Mouse (Mus musculus) cerebral cortex, adult 2 months (tissue): ENCODE data around the gene Trit1.

Source experiments
- WGBS: fragments of 180-500 bp; shearing (Covaris S2); methylation state at CpG from one replicate; pipeline ENCODE4 v1.1.7; 2018; 5-methylcytosine and 5-hydroxymethylcytosine counted together

Gene Trit1

DNA sequence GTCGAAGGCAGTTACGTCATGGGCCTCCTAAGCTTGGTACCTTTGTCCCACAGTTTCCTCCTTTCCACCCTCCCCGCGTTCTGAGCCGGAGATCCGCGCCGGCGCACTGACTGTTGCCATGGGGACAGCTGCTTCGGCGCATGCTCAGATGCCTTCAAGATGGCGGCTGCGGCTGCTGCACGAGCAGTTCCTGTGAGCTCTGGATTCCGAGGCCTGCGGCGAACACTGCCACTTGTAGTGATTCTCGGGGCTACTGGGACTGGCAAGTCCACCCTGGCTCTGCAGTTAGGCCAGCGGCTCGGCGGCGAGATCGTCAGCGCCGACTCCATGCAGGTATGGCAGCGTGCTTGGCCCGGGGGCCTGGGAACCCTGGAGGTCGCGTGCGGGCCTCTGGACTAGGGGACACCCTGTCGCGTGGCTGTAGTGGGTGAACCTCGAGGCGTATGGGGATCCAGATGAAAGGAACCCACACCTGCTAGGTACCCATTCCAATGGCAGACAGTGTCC is at the start of gene Trit1:
Gene Trit1, plus strand, starts transcription at position 147 of the 507 bp plus-strand sequence.
- WGBS: under 1% methylated on average over 34 of the region's 34 CpGs

DNA sequence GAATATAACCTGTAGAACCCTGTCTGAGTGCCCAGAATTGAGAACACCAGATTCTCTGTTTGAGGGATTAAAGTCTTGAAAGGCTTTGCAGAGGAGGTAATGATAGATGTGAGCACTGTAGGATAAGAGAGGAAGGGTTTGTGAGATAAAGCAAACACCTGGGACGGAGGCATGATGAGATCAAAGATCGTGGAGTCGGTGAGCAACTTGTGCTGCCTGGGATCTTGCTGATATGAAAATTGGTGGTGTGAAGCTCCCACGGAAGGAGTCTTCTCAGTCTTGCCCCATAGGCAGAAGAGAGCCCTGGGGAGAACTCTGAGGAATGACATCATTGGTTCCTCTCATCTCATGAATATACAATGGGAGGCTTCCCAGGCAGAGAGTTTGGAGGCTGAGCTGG is 48.3 kb upstream of the Trit1 start:
- 86% methylated on average over 4 of the region's 4 CpGs for WGBS

DNA sequence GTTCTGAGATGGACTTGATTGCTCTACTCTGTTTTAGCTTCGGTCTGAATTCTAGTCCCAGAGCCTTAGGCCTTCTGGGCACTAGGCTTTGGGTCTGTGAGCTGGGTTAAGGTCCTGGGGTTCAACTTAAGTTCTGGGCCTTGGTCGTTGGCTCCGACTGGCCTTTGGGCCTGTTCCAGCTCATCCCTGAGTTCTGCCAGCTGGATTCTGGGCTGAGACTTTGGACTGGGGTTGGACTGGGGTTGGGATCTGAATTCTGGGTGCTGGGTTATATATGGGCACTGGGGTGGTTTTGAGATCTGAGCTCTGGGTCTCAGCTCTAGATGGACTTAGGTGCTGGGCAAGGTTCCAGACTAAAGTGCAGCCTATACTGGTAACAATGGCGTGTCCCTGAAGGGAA is 45.2 kb upstream of the Trit1 start:
- 83% methylated on average over 4 of the region's 4 CpGs for WGBS

DNA sequence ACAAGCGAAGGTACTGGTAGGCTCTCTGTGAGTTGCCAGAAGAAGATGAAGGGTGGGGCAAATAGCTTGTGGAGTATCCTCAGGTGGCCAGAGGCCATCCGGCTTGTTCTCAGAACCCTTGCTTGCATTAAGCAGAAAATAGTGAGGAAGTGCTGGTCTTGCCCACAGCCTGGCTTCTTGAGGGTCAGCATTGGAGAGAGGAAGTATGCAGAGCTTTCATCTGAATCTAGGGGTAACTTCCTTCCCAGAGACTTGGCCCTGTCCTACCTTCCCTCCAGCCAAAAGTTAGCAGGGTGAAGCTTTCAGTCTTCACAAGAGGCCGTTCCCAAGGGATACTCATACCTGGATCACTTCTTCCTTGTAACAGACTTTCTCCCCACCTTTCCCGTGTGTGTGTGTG is 44.8 kb upstream of the Trit1 start:
- WGBS: 83% methylated on average over 4 of the region's 4 CpGs

DNA sequence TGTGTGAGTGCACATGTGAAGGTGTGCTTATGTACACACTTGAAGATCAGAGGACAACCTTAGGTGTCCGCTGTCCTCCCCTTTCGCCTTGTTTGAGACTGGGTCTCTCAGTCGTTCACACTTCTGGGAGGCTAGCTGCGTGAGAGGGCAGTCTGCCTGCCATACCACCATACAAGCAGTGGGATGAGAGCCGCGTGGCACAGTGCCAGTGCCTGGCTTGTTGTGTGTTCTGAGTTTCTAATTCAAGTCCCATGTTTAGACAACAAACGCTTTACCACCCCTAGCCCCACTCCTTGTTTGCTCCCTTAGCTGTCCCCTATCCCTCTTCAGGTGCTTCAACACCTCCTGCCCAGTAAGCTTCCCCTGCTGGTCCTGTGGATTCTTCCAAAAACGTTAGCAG is 44.3 kb upstream of the Trit1 start:
- 68% methylated on average over 8 of the region's 8 CpGs for WGBS

DNA sequence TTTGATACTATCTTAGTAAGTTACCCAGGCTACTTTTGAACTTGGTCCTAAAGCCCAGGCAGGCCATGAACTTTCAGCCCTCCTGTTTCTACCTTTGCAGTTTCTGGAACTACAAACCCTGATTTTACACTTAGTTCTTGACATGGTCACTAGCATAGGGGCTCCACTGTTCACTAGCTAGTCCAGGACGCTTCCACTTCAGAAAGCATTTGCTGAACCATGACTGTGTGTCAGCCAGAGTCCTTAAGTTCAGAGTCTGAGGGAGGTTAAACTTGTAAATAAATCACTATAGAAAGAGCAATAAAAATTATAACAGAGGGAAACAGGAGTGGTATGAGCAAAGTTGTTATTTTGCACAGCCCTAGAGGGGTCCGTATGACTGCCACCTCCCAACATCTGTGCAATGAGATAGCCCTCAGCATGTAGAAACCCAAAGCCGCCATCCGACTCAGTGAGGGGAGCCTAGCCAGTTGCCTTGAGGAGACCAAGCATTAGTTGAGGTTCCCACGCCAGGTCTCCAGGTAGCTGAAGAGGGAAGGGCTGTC is 41.3 kb upstream of the Trit1 start:
- WGBS: 95% methylated on average over 5 of the region's 5 CpGs

DNA sequence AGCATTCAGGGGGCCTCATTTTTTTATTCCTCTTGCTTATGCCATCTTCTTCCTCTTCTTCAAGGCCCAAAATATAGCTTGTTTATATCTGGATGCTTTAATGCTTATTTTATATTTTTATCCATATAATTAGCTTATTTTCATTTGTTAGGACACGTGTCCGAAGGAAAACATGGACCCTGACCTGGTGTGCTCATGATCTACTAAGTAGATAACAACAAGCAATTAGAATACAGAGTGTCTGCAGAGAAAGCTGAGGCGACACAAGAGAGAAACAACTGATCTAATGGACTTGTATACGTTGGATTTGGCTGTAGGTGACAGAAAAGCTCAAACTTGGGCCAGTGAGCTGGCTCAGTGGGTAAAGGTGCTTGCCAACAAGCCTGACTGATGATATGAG is 39.5 kb upstream of the Trit1 start:
- 90% methylated on average over 4 of the region's 4 CpGs for WGBS

DNA sequence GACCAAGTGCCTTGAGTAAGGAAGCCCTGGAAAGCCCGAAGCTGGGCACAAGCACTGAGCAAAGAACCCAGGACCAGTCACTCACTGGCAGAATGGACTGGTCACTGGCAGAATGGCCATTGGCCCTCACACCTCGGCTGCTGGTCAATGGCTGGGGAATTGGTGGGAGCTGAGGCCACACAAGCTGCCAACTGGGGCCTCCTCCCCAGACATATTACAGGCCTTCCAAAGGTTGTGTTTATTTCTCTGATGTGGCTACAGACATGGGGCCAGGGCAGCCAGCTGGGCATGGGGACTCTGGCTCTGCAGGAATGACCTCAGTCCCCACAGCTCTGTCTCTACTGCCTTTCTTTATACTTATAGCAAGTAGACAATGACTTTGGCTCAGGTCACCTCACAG is 37.5 kb upstream of the Trit1 start:
- WGBS: 81% methylated on average over 2 of the region's 2 CpGs

DNA sequence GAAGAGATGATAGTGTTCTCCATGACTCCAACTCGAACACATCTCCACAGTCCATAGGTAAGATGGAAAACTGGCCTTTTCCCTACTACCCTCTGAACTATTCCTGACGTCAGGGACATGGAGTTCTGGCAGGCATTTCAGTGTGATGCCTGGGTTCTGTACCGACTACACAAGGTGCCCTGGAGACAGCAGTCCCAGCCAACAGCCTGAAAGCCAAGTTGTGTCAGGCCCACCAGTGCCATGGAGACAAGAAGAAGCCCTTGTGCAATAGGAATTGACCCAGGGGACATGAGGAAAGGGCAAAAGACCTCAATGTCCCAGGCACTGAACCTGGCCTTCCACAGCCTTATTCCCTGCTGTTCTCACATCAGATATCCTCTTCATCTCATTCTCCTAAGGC is 36.6 kb upstream of the Trit1 start:
- 86% methylated on average over 3 of the region's 3 CpGs for WGBS

DNA sequence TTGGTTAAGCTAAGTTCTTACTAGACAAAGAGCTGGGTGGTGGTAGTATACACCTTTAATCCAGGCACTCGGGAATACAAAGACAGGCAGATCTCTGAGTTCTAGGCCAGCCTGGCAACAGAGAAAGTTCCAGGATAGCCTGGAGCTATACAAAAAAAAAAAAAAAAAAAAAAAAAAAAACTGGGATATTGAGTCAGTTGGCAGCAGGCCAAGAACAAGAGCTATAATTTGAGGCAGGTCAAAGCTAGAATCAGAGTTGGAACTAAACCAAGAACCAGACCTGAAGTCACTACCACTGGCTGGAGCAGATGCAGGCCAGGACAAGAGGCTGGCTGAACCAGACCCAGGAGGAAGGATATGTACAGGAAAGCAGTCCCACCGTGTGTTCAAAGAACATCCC is 35.7 kb upstream of the Trit1 start:
- 66% methylated on average over 2 of the region's 2 CpGs for WGBS

DNA sequence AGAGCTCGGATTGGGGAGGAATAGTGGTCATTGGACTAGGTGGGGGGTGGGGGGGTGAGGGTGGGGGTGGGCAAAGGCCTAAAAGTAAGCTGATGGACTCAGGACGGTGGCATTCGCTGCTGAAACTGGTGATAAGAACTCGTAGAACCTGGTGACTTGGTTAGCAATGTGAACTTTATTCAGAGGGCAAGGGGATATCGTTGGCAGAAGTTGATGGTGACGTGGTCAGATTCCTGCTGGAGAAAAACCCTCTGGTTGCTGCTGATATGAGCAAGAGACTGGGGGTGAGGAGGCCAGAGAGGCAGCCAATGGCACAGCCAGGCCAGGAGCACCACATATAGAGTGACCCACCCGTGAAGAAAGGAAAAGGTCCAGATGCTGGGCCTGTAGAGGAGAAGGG is 35.2 kb upstream of the Trit1 start:
- whole genome bisulfite sequencing: 91% methylated on average over 7 of the region's 7 CpGs

DNA sequence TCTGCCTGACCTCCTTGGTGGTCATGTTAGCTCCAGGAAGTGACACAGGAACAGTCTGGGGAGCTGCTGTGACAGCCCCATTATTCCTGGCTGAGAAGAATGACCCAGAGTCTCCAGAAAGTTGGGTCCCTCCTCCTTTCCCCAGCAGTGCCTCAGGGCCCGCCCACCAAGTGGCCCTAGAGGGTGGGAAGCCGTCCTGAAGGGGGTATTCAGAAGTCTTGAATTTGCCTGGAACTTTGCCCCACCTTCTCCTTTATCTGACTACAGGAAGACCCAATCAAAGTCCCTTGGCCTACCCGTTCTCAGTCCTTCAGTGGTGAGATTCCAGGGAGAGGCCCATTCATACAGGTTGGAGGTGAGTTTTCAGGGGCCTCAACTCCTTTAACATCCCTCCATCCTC is 34.5 kb upstream of the Trit1 start:
- 75% methylated on average over 3 of the region's 3 CpGs for WGBS

DNA sequence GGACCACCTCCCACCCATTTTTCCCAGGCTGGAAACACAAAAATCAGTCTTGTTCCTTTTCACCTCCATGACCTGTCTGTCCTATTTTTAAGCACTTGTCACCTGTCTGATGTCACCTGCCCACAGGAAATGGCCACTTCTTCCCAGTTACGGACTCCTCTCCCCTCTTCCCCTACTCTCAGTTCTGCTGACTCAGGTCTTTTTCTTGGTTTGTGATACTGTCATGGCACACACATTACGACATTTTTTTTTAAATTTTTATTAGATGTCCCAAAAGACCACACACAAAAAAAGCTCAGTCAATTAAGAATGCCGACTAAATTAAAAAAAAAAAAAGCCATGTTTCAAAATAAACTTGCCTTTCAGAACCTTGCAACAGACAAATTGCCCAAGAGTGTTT is 33.9 kb upstream of the Trit1 start:
- WGBS: 61% methylated on average over 3 of the region's 3 CpGs

DNA sequence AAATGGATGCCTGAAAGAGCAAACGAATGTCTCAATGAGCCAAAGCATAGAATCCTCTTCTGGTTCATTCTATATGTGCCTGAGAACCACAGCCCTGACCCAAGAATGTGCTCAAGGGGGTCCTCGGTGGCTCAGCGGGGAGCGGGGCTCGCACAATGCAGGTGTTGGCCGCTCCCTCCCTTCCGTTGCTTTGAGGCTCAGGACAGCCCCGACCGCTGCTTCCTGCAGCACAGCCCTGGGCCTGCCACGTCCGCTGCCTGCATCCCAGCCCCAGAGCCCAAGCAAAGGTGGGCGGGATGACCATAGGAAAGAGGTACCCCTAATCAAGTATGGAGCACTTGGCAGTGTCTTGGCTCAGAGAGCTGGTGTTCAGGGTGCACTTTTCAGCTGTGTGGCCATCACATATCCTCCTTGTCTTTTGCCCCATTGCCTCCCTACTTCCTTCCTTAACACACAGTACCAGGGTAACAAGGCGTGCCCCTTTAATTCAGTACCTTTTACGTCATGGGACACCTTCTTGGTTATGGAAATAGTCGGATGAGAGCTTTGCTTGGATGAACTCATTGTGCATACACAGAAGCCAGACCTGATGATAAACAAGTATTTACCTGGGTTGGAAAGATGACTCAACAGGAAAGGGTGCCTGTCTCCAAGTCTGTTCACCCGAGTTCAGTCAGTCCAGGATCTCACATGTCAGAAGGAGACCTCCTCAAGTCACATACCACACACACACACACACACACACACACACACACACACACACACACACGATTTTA is 32.7 kb upstream of the Trit1 start:
- WGBS: 47% methylated on average over 17 of the region's 17 CpGs

DNA sequence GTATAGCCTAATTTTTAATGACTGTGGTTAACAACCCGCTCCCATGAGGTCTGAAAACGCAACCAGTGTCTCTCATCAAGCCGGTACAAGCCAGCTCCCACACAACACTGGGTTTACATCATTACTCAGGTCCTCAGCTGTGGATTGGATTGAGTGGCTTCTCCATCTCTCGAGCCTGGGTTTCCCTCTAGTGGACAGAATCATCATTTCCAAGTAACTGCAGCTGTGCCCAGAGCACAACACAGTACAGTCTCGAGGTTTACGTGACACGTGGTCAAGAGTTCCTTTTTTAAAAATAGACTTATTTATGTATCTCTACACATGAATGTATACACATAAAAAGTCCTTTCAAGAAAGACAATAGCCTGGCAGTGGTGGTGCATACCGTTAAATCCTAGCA is 31.3 kb upstream of the Trit1 start:
- 11% methylated on average over 8 of the region's 8 CpGs for WGBS

DNA sequence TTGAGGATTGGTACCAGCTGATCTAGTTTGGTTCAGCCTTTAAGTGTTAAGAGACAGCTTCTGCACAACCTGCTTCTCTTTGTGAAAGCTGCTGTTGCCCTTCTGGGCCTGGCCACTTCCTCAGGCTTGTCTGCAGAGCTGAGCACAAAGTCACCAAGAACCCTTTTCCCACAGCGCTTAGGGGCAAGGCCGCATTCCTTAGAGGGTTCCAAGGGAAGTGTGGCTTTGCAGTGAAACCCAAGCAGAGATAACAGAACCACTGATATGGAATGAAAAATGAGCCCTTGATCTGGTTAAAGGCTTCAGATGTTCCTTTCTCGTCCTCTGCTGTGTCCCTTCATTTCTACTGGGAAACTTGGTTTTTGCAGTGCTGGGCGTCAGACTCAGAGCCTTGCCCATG is 29.0 kb upstream of the Trit1 start:
- WGBS: 90% methylated on average over 4 of the region's 4 CpGs

DNA sequence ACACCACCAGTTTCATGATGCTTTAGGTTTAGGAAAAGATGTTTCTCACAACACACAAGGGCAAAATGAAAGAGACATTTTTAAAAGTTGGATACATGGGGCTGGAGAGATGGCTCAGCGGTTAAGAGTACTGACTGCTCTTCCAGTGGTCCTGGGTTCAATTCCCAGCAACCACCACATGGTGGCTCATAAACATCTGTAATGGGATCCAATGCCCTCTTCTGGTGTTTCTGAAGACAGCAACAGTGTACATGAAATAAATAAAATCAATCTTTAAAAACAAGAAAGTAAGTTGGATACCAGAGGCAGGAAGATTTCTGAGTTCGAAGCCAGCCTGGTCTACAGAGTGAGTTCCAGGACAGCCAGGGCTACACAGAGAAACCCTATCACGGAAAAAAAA is 28.4 kb upstream of the Trit1 start:
- WGBS: 70% methylated on average over 3 of the region's 3 CpGs

DNA sequence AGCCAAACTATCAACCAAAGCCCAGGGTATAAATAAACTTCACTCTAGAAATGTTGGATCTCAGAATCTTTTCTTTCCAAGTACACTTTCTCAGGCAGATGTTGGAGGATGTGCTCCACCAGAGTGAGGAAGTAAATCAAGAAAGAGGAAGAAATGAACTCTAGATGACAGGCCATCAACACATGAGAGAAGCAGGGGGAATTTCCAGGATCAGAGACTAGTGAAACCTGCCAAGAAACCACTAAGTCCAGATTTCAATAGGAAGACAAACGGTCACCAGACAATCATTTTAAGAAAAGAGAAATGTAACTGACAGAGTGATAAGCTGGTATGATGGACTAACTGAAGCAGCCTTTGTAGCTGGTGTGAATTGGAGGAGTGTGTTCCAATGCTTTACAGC is 25.2 kb upstream of the Trit1 start:
- 69% methylated on average over 1 of the region's 1 CpGs for WGBS

DNA sequence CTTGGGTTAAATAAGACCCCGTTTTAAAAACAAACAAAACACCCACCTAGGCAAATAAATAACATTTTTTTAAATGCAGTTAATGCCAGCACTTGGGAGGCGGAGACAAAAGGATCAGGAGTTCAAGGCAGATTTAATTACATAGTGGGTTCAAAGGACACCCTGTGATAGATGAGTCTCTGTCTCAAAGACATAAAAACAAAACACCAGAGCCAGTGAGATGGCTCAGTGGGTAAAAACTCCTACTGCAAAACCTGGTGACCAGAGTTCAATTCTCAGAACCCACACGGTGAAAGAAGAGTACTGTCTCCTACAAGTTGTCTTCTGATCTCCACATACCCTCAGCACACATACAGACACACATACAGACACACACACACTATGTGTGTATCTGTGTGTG is 24.1 kb upstream of the Trit1 start:
- 73% methylated on average over 3 of the region's 3 CpGs for WGBS

DNA sequence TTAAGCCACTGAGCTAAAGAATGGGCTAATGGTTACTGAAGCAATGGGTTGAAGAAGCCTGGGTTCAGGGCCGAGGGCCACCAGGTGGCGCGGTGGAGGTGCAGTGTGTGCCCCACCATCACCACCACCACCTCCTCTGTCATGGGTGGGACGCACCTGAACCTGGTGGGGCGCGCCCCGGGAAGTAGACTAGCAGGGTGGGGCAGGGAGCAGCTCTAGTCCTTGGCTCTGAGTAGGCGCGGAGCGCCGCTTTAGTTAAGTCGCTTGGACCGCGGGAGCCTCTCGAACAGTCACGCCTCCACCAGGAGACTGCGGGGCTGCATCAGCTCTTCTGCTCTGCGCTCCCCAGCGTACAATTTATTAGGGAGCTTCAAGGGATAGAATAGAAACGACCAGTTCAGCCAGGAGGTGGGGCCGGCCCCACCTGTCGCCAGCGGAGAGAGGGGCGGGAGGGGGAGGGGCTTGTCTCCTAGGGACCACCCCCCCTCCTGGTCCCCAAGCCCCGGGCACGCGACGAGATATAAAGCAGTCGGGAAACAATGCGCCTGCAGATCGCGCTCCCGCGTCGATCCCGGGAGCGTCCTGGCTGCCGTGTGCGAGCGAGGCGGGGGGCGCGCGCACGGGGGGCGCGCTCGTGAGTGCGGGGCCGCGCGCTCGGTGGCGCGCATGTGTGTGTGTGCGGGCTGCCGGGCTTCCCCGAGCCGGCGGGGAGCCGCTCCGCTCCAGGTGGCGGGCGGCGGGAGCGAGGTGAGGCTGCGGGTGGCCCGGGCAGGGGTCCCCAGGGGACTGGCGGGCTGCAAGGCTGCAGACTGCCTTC is 20.8 kb upstream of the Trit1 start, which contains the start of gene Mycl:
Gene Mycl, plus strand, starts transcription at position 249 of the 817 bp plus-strand sequence.
- WGBS: 1% methylated on average over 68 of the region's 69 CpGs

DNA sequence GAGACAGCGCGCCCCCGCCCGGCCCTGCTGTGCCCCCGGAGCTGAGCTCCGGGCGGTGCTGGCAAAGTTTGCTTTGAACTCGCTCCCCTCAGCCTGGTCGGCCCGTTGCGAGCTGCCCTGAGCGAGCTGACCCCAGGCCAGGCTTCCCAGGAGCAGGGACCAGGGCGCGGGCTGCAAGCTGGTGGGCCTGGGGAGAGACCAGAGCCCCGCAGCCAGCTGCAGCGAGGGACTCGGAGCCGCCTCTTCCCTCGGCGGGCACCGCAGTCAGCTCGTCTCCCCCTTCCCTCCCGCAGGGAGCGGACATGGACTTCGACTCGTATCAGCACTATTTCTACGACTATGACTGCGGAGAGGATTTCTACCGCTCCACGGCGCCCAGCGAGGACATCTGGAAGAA is 20.2 kb upstream of the Trit1 start:
- WGBS: under 1% methylated on average over 32 of the region's 32 CpGs

DNA sequence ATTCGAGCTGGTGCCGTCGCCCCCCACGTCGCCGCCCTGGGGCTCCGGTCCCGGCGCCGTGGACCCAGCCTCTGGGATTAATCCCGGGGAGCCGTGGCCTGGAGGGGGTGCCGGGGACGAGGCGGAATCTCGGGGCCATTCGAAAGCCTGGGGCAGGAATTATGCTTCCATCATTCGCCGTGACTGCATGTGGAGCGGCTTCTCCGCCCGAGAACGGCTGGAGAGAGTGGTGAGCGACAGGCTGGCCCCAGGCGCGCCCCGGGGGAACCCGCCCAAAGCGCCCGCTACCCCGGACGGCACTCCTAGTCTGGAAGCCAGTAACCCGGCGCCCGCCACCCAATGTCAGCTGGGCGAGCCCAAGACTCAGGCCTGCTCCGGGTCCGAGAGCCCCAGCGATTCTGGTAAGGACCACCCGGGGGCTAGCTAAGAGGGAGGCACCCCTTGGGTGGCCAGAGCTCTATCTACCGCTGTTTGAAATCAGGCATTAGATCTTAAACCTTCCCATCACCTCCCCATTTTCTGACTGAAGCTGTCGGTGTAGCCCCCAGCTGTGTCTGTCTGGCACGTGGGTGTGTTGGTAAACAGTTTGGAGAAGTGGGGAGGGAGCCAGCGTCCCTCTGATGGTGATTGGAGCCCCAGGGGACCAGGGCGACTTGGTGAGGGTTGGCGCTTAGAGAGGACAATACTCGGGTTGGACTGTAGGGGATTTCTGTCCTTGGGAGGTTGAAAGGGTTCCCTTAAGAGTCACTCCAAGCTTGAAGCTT is 19.6 kb upstream of the Trit1 start:
- WGBS: under 1% methylated on average over 45 of the region's 47 CpGs
